Mouse (Mus musculus) forelimb bud, embryonic 11.5 days (tissue): ENCODE measurements around the gene Krtap3-2.
"Not testable (repeated sequence)": the region's sequence is repeated elsewhere in the genome, so short reads cannot be mapped to it uniquely, and the experiment has no call there.

Experiments
- DNase-seq: peaks from one replicate; pipeline ENCODE4 v3.0.0-alpha.2; 2012; ENCODE audit warnings: low read depth, low spot score

Krtap3-2 gene

GRCm38 (mm10) chr11:99556753-99557152 is at the start of gene Krtap3-2:
Krtap3-2 (minus strand) TSS chr11:99556853.
- no peak for DNase-seq

- not testable (repeated sequence) for DNase-seq
These were observed 46.6 kb upstream of the Krtap3-2 start, which contains the start of gene Gm11938 for GRCm38 (mm10) chr11:99603208-99603607. Gm11938 (minus strand) TSS chr11:99603308.

GRCm38 (mm10) chr11:99597742-99598141 is 41.1 kb upstream of the Krtap3-2 start, which contains the start of gene Krtap9-3:
Krtap9-3 (minus strand) TSS chr11:99598105.
- DNase-seq: not testable (repeated sequence)

GRCm38 (mm10) chr11:99590981-99591380 is 34.3 kb upstream of the Krtap3-2 start, which contains the start of gene Krtap1-3:
Krtap1-3 (minus strand) TSS chr11:99591339.
- no peak for DNase-seq

GRCm38 (mm10) chr11:99585096-99585495 is 28.4 kb upstream of the Krtap3-2 start:
- DNase-seq: no peak

- DNase-seq: no peak
These were observed 26.6 kb upstream of the Krtap3-2 start, which contains the start of gene Krtap1-4 for GRCm38 (mm10) chr11:99583245-99583704. Krtap1-4 (minus strand) TSS chr11:99583654.

- no peak for DNase-seq
These were observed 24.9 kb upstream of the Krtap3-2 start for GRCm38 (mm10) chr11:99581564-99581963.

- DNase-seq: no peak
These were observed 24.4 kb upstream of the Krtap3-2 start for GRCm38 (mm10) chr11:99581051-99581450.

GRCm38 (mm10) chr11:99580636-99581035 is 24.0 kb upstream of the Krtap3-2 start, which contains the start of gene Krtap1-5:
Krtap1-5 (minus strand) TSS chr11:99581016.
- DNase-seq: no peak

GRCm38 (mm10) chr11:99574106-99574505 is 17.5 kb upstream of the Krtap3-2 start:
- peak; percentile 76 for DNase-seq

- no peak for DNase-seq
These were observed 16.5 kb upstream of the Krtap3-2 start for GRCm38 (mm10) chr11:99573164-99573563.

GRCm38 (mm10) chr11:99566530-99566929 is 9.9 kb upstream of the Krtap3-2 start, which contains the start of gene Krtap3-1:
Krtap3-1 (minus strand) TSS chr11:99566630.
- DNase-seq: no peak

GRCm38 (mm10) chr11:99562580-99562979 is 5.9 kb upstream of the Krtap3-2 start:
- no peak for DNase-seq

GRCm38 (mm10) chr11:99559366-99559765 is 2.7 kb upstream of the Krtap3-2 start, which contains the start of gene Gm11939:
Gm11939 (minus strand) TSS chr11:99559466.
- no peak for DNase-seq

- DNase-seq: no peak
These were observed 1.5 kb upstream of the Krtap3-2 start for GRCm38 (mm10) chr11:99557976-99558745.

GRCm38 (mm10) chr11:99556195-99556594 is 458 bp downstream of the Krtap3-2 start:
- no peak for DNase-seq

- DNase-seq: no peak
These were observed 5.9 kb downstream of the Krtap3-2 start, which contains the start of gene Krtap3-3 for GRCm38 (mm10) chr11:99550765-99551164. Krtap3-3 (minus strand) TSS chr11:99550865.

GRCm38 (mm10) chr11:99547892-99548291 is 8.8 kb downstream of the Krtap3-2 start:
- DNase-seq: no peak

- DNase-seq: no peak
These were observed 16.9 kb downstream of the Krtap3-2 start for GRCm38 (mm10) chr11:99539721-99540120.

GRCm38 (mm10) chr11:99521288-99521860 is 35.3 kb downstream of the Krtap3-2 start, which contains the start of gene Krt39:
Krt39 (minus strand) TSS chr11:99521338.
- peak; percentile 36 for DNase-seq

- DNase-seq: no peak
These were observed 42.6 kb downstream of the Krtap3-2 start for GRCm38 (mm10) chr11:99514098-99514497.
